Mouse (Mus musculus): ENCODE results near the gene AA986860. TPM values are rescaled to one million over a fixed set of nuclear protein-coding genes. Genes with fewer than 3 reads are reported as not detected.

The AA986860 gene
- polyA plus RNA-seq, 1 experiment from 2014 or later, result 0.43 TPM

GRCm38 (mm10) chr1:130761597-130761996 is 29.8 kb downstream of the AA986860 start:
- WGBS, result 87% methylated on average over 1 of the region's 1 CpGs
- no peak for DNase-seq (ENCODE audit: low spot score)

GRCm38 (mm10) chr1:130762045-130762760 is 30.4 kb downstream of the AA986860 start:
- no peaks in the 10 kb centered on the region for H3K9me3 ChIP-seq (replicated peaks; ENCODE audit: control insufficient read depth, low read length)
- H3K4me3 ChIP-seq (ENCODE audit: low read depth, low read length), result no peak overlapping the region
- H3K4me1 ChIP-seq (ENCODE audit: control insufficient read depth, insufficient read depth, low read length), result no peaks in the 10 kb centered on the region
- H3K27ac ChIP-seq (ENCODE audit: low read depth, low read length), result no peak overlapping the region
- H3K9ac ChIP-seq (ENCODE audit: low read length), result no peak overlapping the region
- no peak for ATAC-seq
- no peaks in the 10 kb centered on the region for H3K27me3 ChIP-seq (replicated peaks; ENCODE audit: control insufficient read depth, insufficient read depth, low read length)
- H3K36me3 ChIP-seq (ENCODE audit: control insufficient read depth, insufficient read depth, low read length), result no peaks in the 10 kb centered on the region
- H3K4me2 ChIP-seq (ENCODE audit: low read length), result no peak overlapping the region
- no peak for DNase-seq (ENCODE audit: low spot score)
- 81% methylated on average over 3 of the region's 3 CpGs for WGBS

More at GRCm38 (mm10) chr1:130761597-130761996, 29.8 kb downstream of the AA986860 start:
- Histone ChIP-seq H3K4me1 (ENCODE audit: control insufficient read depth, insufficient read depth, low read length) (no peaks in the 10 kb centered on the region), H3K9me3 (replicated peaks; ENCODE audit: control insufficient read depth, low read length) (no peaks in the 10 kb centered on the region), H3K4me2 (ENCODE audit: low read length) (no peak overlapping the region), H3K4me3 (ENCODE audit: low read depth, low read length) (no peak overlapping the region), H3K27ac (ENCODE audit: low read depth, low read length) (no peak overlapping the region), H3K9ac (ENCODE audit: low read length) (no peak overlapping the region), H3K36me3 (ENCODE audit: control insufficient read depth, insufficient read depth, low read length) (no peaks in the 10 kb centered on the region), H3K27me3 (replicated peaks; ENCODE audit: control insufficient read depth, insufficient read depth, low read length) (no peaks in the 10 kb centered on the region)
- ATAC-seq, result no peak

GRCm38 (mm10) chr1:130764027-130764461 is 32.3 kb downstream of the AA986860 start:
- no peak for DNase-seq (ENCODE audit: low spot score)
- H3K9me3 ChIP-seq (replicated peaks; ENCODE audit: control insufficient read depth, low read length), result no peaks in the 10 kb centered on the region
- no peak overlapping the region for H3K4me3 ChIP-seq (ENCODE audit: low read depth, low read length)
- H3K9ac ChIP-seq (ENCODE audit: low read length), result no peak overlapping the region
- no peaks in the 10 kb centered on the region for H3K27me3 ChIP-seq (replicated peaks; ENCODE audit: control insufficient read depth, insufficient read depth, low read length)
- H3K27ac ChIP-seq (ENCODE audit: low read depth, low read length), result no peak overlapping the region
- ATAC-seq, result no peak
- no peak overlapping the region for H3K4me2 ChIP-seq (ENCODE audit: low read length)
- WGBS, result 92% methylated on average over 12 of the region's 12 CpGs
- H3K36me3 ChIP-seq (ENCODE audit: control insufficient read depth, insufficient read depth, low read length), result no peaks in the 10 kb centered on the region
- H3K4me1 ChIP-seq (ENCODE audit: control insufficient read depth, insufficient read depth, low read length), result no peaks in the 10 kb centered on the region

- no peak overlapping the region for H3K4me2 ChIP-seq (ENCODE audit: low read length)
- H3K9ac ChIP-seq (ENCODE audit: low read length), result no peak overlapping the region
- H3K27ac ChIP-seq (ENCODE audit: low read depth, low read length), result no peak overlapping the region
- H3K4me3 ChIP-seq (ENCODE audit: low read depth, low read length), result no peak overlapping the region
- no peak for DNase-seq (ENCODE audit: low spot score)
- no peaks in the 10 kb centered on the region for H3K9me3 ChIP-seq (replicated peaks; ENCODE audit: control insufficient read depth, low read length)
- no peaks in the 10 kb centered on the region for H3K27me3 ChIP-seq (replicated peaks; ENCODE audit: control insufficient read depth, insufficient read depth, low read length)
- no peaks in the 10 kb centered on the region for H3K36me3 ChIP-seq (ENCODE audit: control insufficient read depth, insufficient read depth, low read length)
- no peak for ATAC-seq
- no peaks in the 10 kb centered on the region for H3K4me1 ChIP-seq (ENCODE audit: control insufficient read depth, insufficient read depth, low read length)
- 79% methylated on average over 5 of the region's 5 CpGs for WGBS
Measured at GRCm38 (mm10) chr1:130767066-130767465, 35.3 kb downstream of the AA986860 start.

DNA sequence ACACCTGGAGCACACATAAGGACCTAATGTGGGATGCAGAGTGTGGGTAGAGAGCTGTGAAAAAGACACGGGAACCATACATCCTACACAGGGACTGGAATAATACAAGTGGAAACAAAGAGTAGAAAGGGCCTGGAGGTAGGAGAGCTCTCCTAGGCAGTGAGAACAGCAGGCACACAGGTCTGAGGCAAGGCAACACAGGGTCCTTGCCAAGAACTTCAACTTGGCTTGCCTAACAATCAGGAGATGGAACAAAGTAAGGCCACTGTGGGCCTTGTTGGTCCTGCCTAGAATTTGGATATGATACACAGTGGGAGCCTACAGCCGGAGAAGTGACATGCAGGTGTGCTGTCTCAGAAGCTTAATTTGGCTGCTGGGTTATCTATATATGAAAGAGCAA is 38.1 kb downstream of the AA986860 start:
- H3K9ac ChIP-seq (ENCODE audit: low read length), result no peak overlapping the region
- no peaks in the 10 kb centered on the region for H3K9me3 ChIP-seq (replicated peaks; ENCODE audit: control insufficient read depth, low read length)
- no peak overlapping the region for H3K27ac ChIP-seq (ENCODE audit: low read depth, low read length)
- WGBS, result 88% methylated on average over 2 of the region's 2 CpGs
- no peak for ATAC-seq
- H3K27me3 ChIP-seq (replicated peaks; ENCODE audit: control insufficient read depth, insufficient read depth, low read length), result no peaks in the 10 kb centered on the region
- no peak for DNase-seq (ENCODE audit: low spot score)
- no peaks in the 10 kb centered on the region for H3K36me3 ChIP-seq (ENCODE audit: control insufficient read depth, insufficient read depth, low read length)
- H3K4me1 ChIP-seq (ENCODE audit: control insufficient read depth, insufficient read depth, low read length), result no peaks in the 10 kb centered on the region
- no peak overlapping the region for H3K4me2 ChIP-seq (ENCODE audit: low read length)
- no peak overlapping the region for H3K4me3 ChIP-seq (ENCODE audit: low read depth, low read length)

- no peaks in the 10 kb centered on the region for H3K9me3 ChIP-seq (replicated peaks; ENCODE audit: control insufficient read depth, low read length)
- no peak overlapping the region for H3K9ac ChIP-seq (ENCODE audit: low read length)
- 93% methylated on average over 4 of the region's 4 CpGs for WGBS
- H3K27ac ChIP-seq (ENCODE audit: low read depth, low read length), result no peak overlapping the region
- H3K4me1 ChIP-seq (ENCODE audit: control insufficient read depth, insufficient read depth, low read length), result no peaks in the 10 kb centered on the region
- no peak for ATAC-seq
- no peaks in the 10 kb centered on the region for H3K36me3 ChIP-seq (ENCODE audit: control insufficient read depth, insufficient read depth, low read length)
- H3K27me3 ChIP-seq (replicated peaks; ENCODE audit: control insufficient read depth, insufficient read depth, low read length), result no peaks in the 10 kb centered on the region
- no peak overlapping the region for H3K4me3 ChIP-seq (ENCODE audit: low read depth, low read length)
- H3K4me2 ChIP-seq (ENCODE audit: low read length), result no peak overlapping the region
- no peak for DNase-seq (ENCODE audit: low spot score)
Measured at GRCm38 (mm10) chr1:130770487-130770886, 38.7 kb downstream of the AA986860 start.

DNA sequence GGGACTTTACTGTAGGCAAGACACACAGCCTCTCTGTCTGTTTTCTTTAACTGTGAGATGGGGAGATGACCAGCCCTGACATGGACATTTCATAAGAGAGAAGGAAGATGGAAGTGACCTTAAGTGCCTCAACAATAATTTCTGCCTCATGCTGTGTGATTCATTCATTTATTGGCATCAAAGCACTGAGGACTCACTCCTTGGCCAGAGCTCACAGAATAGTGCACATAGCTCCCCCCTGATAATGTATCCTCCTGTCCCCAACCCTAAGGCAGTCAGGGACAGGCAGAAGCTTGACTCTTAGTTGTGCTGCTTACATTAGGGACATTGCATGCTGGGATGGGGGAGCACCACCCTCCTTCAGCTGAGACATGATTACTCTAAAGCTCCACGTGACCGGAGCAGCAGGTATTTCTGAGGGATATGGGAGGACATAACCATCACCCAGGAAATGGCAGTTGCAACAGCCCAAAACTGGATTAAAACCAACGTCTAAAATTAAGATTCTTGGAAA is 39.3 kb downstream of the AA986860 start:
- Histone ChIP-seq H3K36me3 (ENCODE audit: control insufficient read depth, insufficient read depth, low read length) (no peaks in the 10 kb centered on the region), H3K9me3 (replicated peaks; ENCODE audit: control insufficient read depth, low read length) (no peaks in the 10 kb centered on the region), H3K4me1 (ENCODE audit: control insufficient read depth, insufficient read depth, low read length) (no peaks in the 10 kb centered on the region), H3K9ac (ENCODE audit: low read length) (no peak overlapping the region), H3K27ac (ENCODE audit: low read depth, low read length) (no peak overlapping the region), H3K4me2 (ENCODE audit: low read length) (no peak overlapping the region), H3K4me3 (ENCODE audit: low read depth, low read length) (no peak overlapping the region), H3K27me3 (replicated peaks; ENCODE audit: control insufficient read depth, insufficient read depth, low read length) (no peaks in the 10 kb centered on the region)
- WGBS, result 80% methylated on average over 3 of the region's 3 CpGs
- DNase-seq (ENCODE audit: low spot score), result no peak
- ATAC-seq, result no peak

GRCm38 (mm10) chr1:130775234-130775633 is 43.5 kb downstream of the AA986860 start:
- Histone ChIP-seq H3K27ac (ENCODE audit: low read depth, low read length) (no peak overlapping the region), H3K4me1 (ENCODE audit: control insufficient read depth, insufficient read depth, low read length) (no peaks in the 10 kb centered on the region), H3K9ac (ENCODE audit: low read length) (no peak overlapping the region), H3K27me3 (replicated peaks; ENCODE audit: control insufficient read depth, insufficient read depth, low read length) (no peaks in the 10 kb centered on the region), H3K4me2 (ENCODE audit: low read length) (no peak overlapping the region), H3K9me3 (replicated peaks; ENCODE audit: control insufficient read depth, low read length) (no peaks in the 10 kb centered on the region), H3K4me3 (ENCODE audit: low read depth, low read length) (no peak overlapping the region), H3K36me3 (ENCODE audit: control insufficient read depth, insufficient read depth, low read length) (no peaks in the 10 kb centered on the region)
- ATAC-seq (no peak), DNase-seq (ENCODE audit: low spot score) (no peak)
- WGBS, result 47% methylated on average over 2 of the region's 2 CpGs

- Histone ChIP-seq H3K9me3 (replicated peaks; ENCODE audit: control insufficient read depth, low read length) (no peaks in the 10 kb centered on the region), H3K4me1 (ENCODE audit: control insufficient read depth, insufficient read depth, low read length) (no peaks in the 10 kb centered on the region), H3K27ac (ENCODE audit: low read depth, low read length) (no peak overlapping the region), H3K9ac (ENCODE audit: low read length) (no peak overlapping the region), H3K4me3 (ENCODE audit: low read depth, low read length) (no peak overlapping the region), H3K36me3 (ENCODE audit: control insufficient read depth, insufficient read depth, low read length) (no peaks in the 10 kb centered on the region), H3K27me3 (replicated peaks; ENCODE audit: control insufficient read depth, insufficient read depth, low read length) (no peaks in the 10 kb centered on the region), H3K4me2 (ENCODE audit: low read length) (no peak overlapping the region)
- DNase-seq (ENCODE audit: low spot score) (no peak), ATAC-seq (no peak)
- WGBS, result 81% methylated on average over 7 of the region's 7 CpGs
Measured at GRCm38 (mm10) chr1:130775691-130776331, 44.0 kb downstream of the AA986860 start.
